Comparison of ENCODE assay signal across 12 mouse cellular contexts in the genomic region with DNA sequence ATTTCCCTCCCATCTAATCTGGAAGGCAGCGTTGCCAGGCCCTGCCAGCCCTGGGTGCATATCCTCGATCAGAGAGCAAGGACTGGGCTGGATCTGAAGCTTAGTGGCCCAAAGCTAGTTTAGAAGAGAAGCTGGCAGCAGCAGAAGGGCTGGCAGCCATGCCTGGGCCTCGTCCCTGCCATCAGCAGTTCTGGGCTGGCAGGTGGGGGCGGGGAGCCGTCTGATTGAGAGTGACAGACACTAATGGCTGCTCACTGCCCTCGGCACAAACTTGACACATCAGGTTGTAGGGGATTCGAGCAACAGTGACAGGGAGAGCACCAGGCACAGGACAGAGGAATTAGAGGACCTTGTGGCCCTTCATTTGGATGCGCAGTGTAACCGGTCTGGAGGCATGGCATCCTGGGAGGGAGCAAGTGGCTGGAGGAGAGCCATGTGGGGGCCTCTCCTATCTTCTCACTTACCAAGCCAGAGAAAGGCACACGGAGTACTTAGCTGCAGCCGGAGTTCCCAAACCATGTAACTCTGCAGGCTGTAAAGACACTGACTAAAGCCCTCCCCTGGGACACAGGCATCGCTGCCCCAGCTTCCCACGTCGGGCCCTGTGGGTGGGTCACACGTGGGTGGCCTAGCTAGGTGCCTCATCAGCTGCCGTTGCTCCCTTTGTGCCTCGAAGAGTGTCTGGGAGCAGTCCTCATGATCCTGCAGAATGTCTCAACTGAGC. TPM values are rescaled to one million over a fixed set of nuclear protein-coding genes. Genes with fewer than 3 reads are reported as not detected.
DNase-seq lines count a peak whose midpoint lies in the region; ATAC-seq lines count a peak whose summit lies in the region.
"Had no signal": no experiment of that assay in that cellular context is flagged by ENCODE, and none has a peak within 500 bp of the region (broad histone marks: within the 10 kb centered on the region; RNA-seq: fewer than 3 reads in every experiment).

No protein-coding gene starts in this region.

- 67% methylated on average over 17 of the region's 17 CpGs for WGBS in hindbrain, embryonic 13.5 days
- WGBS in hindbrain, embryonic 14.5 days, result 64% methylated on average over 17 of the region's 17 CpGs

- no peak for DNase-seq in hindbrain, embryonic 14.5 days (ENCODE audit: low spot score)
- peak; percentile 87 for DNase-seq in brain, adult 2 months (ENCODE audit: low read depth, low spot score)
- DNase-seq in cerebellum, adult 11 months, result peak; percentile 79
- peak; percentile 51 for DNase-seq in gastrocnemius, postnatal 10 days
- no peak for DNase-seq in lung, postnatal 14 days
- no peak for DNase-seq in thymus, adult 18-20 months
- DNase-seq: kidney, adult 18-20 months; lung, embryonic 14.5 days; spleen, adult 18-20 months had no signal

- no peaks in the 10 kb centered on the region for H3K36me3 ChIP-seq in hindbrain, embryonic 13.5 days
- no peaks in the 10 kb centered on the region for H3K36me3 ChIP-seq in hindbrain, embryonic 14.5 days (replicated peaks; ENCODE audit: control insufficient read depth, insufficient read depth)

- H3K27ac ChIP-seq in hindbrain, embryonic 13.5 days, result no peak overlapping the region
- no peak overlapping the region for H3K27ac ChIP-seq in hindbrain, embryonic 14.5 days

- H3K4me1 ChIP-seq in hindbrain, embryonic 13.5 days (replicated peaks), result peaks cover 30% of the 10 kb centered on the region
- peaks cover 8% of the 10 kb centered on the region; the same call in 1 of the 2 replicates for H3K4me1 ChIP-seq in hindbrain, embryonic 14.5 days (replicated peaks; ENCODE audit: control insufficient read depth, insufficient read depth, low read length)

- ATAC-seq in hindbrain, embryonic 13.5 days (ENCODE audit: low FRiP score), result no peak
- no peak for ATAC-seq in hindbrain, embryonic 14.5 days (ENCODE audit: low FRiP score)
- no peak for ATAC-seq in monocyte, adult 5-6 weeks (replicated peaks; ENCODE audit: insufficient number of reproducible peaks, low FRiP score, low TSS enrichment, poor library complexity, severe bottlenecking)

- H3K9ac ChIP-seq in hindbrain, embryonic 13.5 days, result peak overlapping the region; percentile 35; the same call in 1 of the 2 replicates
- H3K9ac ChIP-seq in hindbrain, embryonic 14.5 days, result no peak overlapping the region
- H3K9ac ChIP-seq: lung, embryonic 14.5 days had no signal

- peaks cover 15% of the 10 kb centered on the region; the same call in 1 of the 2 replicates for H3K27me3 ChIP-seq in hindbrain, embryonic 13.5 days
- H3K27me3 ChIP-seq in hindbrain, embryonic 14.5 days (ENCODE audit: control insufficient read depth, insufficient read depth, low read length), result no peaks in the 10 kb centered on the region

- no peak overlapping the region for H3K4me3 ChIP-seq in hindbrain, embryonic 13.5 days
- H3K4me3 ChIP-seq in hindbrain, embryonic 14.5 days (replicated peaks; ENCODE audit: low read length), result no peak overlapping the region

- no peak overlapping the region for H3K4me2 ChIP-seq in hindbrain, embryonic 13.5 days
- no peak overlapping the region for H3K4me2 ChIP-seq in hindbrain, embryonic 14.5 days (replicated peaks)
- H3K4me2 ChIP-seq: lung, embryonic 14.5 days had no signal

- no peaks in the 10 kb centered on the region for H3K9me3 ChIP-seq in hindbrain, embryonic 13.5 days
- no peaks in the 10 kb centered on the region for H3K9me3 ChIP-seq in hindbrain, embryonic 14.5 days (ENCODE audit: control insufficient read depth, low read length)

RNA-seq across cellular contexts. Expression of gene Rcvrn, which starts 39.7 kb away (rescaled TPM):
- not detected in 2 replicates for polyA plus RNA-seq in hindbrain, embryonic 13.5 days (2015; fragmentation: Nextera tagmentation; extraction: Ambion mirVana)
- polyA plus RNA-seq in hindbrain, embryonic 14.5 days (2014; fragmentation: Nextera tagmentation; extraction: Ambion mirVana), result not detected in 2 replicates
- total RNA-seq in gastrocnemius, postnatal 10 days (2021), result not detected
- not detected in 3 replicates for total RNA-seq in monocyte, adult 5-6 weeks (2017)
- polyA plus RNA-seq: limb, embryonic 11.5 days; lung, embryonic 14.5 days had no signal

Comparison
In these comparisons a context has a peak if more than half of its experiments do, and no peak if none do; other contexts are left out.
1. DNase-seq: peak in brain, adult 2 months (single experiment), cerebellum, adult 11 months (single experiment) and gastrocnemius, postnatal 10 days (single experiment); none in hindbrain, embryonic 14.5 days (single experiment), lung, postnatal 14 days (single experiment) and thymus, adult 18-20 months (0 of 2).